Mouse (Mus musculus): ENCODE measurements around the gene Naip5. TPM values are rescaled to one million over a fixed set of nuclear protein-coding genes. Genes with fewer than 3 reads are reported as not detected.

Naip5 gene
- polyA plus RNA-seq, 1 experiment, result 38.1 TPM

Other genes with a start within 250 kb of the Naip5 start
- 6.8 and 7.5 TPM in 2 replicates for gene Mccc2, start 230.7 kb downstream of the Naip5 start, polyA plus RNA-seq (2012; rRNA removed)
- gene Bdp1, start 142.3 kb downstream of the Naip5 start, polyA plus RNA-seq (2012; rRNA removed), result 0.50 and 1.0 TPM in 2 replicates
- gene Serf1, start 138.3 kb downstream of the Naip5 start, polyA plus RNA-seq (2012; rRNA removed), result 1.1 and 3.9 TPM in 2 replicates
- 3.1 and 8.2 TPM in 2 replicates for gene Smn1, start 121.5 kb downstream of the Naip5 start, polyA plus RNA-seq (2012; rRNA removed)
- 3.9 and 12.0 TPM in 2 replicates for gene Naip2, start 44.2 kb downstream of the Naip5 start, polyA plus RNA-seq (2012; rRNA removed)
- 7.1 and 61.1 TPM in 2 replicates for gene Naip6, start 71.4 kb upstream of the Naip5 start, polyA plus RNA-seq (2012; rRNA removed)
- 3.7 and 7.6 TPM in 2 replicates for gene Naip1, start 206.5 kb upstream of the Naip5 start, polyA plus RNA-seq (2012; rRNA removed)
- 4.3 and 9.1 TPM in 2 replicates for gene Gtf2h2, start 246.3 kb upstream of the Naip5 start, polyA plus RNA-seq (2012; rRNA removed)

Measured in small intestine, adult 2 months (tissue).